Mouse (Mus musculus) E14TG2a.4 (cell line): ENCODE data around the gene Nup62.
"Not testable (repeated sequence)": the region's sequence is repeated elsewhere in the genome, so short reads cannot be mapped to it uniquely, and the experiment has no call there.

Experiments used
- H3K27me3 ChIP-seq: 2 replicates; pipeline ENCODE4 v1.6.1; 2014; ENCODE audit warnings: low read length, control low read depth; ENCODE audit not compliant: insufficient read depth
- H3K36me3 ChIP-seq: 2 replicates; pipeline ENCODE4 v1.6.1; 2014; ENCODE audit warnings: low read length, control low read depth; ENCODE audit not compliant: insufficient read depth
- H3K4me1 ChIP-seq: replicated peaks from 2 replicates; pipeline ENCODE4 v1.6.1; 2014; ENCODE audit warnings: low read depth, low read length, control low read depth
- H3K4me3 ChIP-seq: replicated peaks from 2 replicates; pipeline ENCODE4 v1.5.1; 2014; ENCODE audit warnings: mild to moderate bottlenecking, low read length
- H3K9me3 ChIP-seq: 2 replicates; pipeline ENCODE4 v1.6.1; 2014; ENCODE audit warnings: low read length, control low read depth
- CTCF ChIP-seq: conservative IDR thresholded peaks from 2 replicates; pipeline ENCODE4 v1.5.1; 2014; ENCODE audit warnings: low read length
- NANOG ChIP-seq: IDR thresholded peaks from 2 replicates; pipeline ENCODE4 v1.6.1; 2014; ENCODE audit warnings: borderline replicate concordance, low read length, mixed read lengths
- POU5F1 ChIP-seq: IDR thresholded peaks from 2 replicates; pipeline ENCODE4 v1.6.1; 2014; ENCODE audit warnings: low read length, borderline replicate concordance

Gene Nup62

DNA sequence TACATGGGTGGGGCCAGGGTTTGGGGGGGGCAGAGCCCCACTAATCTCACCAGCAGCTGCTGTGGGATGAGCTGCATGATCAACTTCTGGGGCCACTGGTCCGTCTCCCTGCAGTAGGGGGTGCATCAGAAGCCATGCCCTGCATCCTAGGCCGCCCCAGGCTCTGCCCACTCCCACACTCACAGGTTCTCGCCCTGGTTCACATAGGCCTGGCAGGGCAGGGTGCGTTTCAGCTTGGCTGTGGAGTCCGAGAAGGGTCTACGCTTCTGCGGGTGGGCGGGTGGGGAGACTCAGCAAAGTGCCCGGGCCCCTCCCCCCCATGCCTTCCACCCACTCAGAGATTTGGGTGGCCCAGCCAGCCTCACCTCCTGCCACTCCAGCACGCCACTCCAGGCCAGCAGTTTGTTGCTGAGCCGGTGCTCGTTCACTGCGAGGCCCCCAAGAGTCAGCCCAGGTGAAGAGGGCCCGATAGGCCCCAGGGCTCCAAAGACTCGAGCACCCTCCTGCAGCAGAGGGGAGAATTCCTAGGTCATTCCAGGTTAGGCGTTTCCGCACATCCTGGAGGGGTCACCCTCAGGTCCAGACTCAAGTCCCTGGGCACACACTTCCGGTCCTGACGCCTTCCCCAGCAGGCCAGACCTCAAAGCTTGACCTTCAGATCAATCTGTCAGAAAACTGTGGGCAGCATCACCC is 51.3 kb downstream of the Nup62 start:
- Histone ChIP-seq H3K36me3 (peaks cover 49% of the 10 kb centered on the region), H3K9me3 (no peaks in the 10 kb centered on the region), H3K27me3 (no peaks in the 10 kb centered on the region), H3K4me3 (peak overlapping the region; percentile 95), H3K4me1 (peaks cover 85% of the 10 kb centered on the region)
- TF ChIP-seq CTCF (no peak), POU5F1 (no peak), NANOG (no peak)

DNA sequence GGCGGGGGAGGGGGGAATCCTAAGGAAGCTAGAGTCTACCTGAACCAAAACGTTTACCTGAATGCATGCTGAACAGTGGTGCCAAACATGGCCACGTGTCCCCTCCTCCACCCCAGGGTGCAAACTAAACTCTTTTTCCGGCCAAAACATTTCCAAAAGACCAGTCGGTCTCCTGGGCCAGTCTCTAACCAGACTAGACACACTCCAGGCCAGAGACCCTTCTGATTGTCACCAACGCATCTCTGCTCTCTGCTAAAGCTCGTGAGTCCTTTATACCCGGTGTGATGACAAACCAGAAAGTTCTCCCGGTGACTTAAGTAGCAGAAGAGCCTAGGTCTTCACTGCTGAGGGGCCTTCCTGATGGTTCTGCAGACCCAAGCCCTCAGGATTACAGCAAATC is 51.9 kb downstream of the Nup62 start:
- Histone ChIP-seq H3K27me3 (no peaks in the 10 kb centered on the region), H3K36me3 (peaks cover 42% of the 10 kb centered on the region), H3K4me3 (peak overlapping the region; percentile 95), H3K4me1 (peaks cover 85% of the 10 kb centered on the region), H3K9me3 (no peaks in the 10 kb centered on the region)
- TF ChIP-seq CTCF (no peak), POU5F1 (no peak), NANOG (no peak)

DNA sequence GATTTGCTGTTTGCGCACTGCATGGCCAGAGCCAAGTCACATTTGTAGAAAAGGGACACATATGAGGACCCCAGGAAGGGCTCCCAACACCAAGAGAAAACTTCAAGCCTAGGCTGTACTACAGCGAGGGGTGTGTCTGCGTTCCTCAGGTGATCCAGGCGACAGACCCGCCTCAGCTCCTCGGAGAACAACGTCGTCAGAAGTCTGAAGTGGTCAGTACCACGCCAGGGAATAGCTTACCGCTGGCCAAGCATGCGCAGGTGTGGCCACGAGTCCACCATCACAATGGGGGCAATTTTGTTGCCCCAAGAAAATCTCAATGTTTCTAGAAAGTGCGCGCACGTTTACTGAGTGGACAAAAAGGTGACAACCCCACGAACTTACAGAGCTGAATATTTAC is 52.6 kb downstream of the Nup62 start:
- peaks cover 36% of the 10 kb centered on the region for H3K36me3 ChIP-seq
- peaks cover 85% of the 10 kb centered on the region for H3K4me1 ChIP-seq
- peak overlapping the region; percentile 95 for H3K4me3 ChIP-seq
- no peak for TF ChIP-seq POU5F1
- no peak for TF ChIP-seq CTCF
- TF ChIP-seq NANOG: no peak
- no peaks in the 10 kb centered on the region for H3K9me3 ChIP-seq
- H3K27me3 ChIP-seq: no peaks in the 10 kb centered on the region

DNA sequence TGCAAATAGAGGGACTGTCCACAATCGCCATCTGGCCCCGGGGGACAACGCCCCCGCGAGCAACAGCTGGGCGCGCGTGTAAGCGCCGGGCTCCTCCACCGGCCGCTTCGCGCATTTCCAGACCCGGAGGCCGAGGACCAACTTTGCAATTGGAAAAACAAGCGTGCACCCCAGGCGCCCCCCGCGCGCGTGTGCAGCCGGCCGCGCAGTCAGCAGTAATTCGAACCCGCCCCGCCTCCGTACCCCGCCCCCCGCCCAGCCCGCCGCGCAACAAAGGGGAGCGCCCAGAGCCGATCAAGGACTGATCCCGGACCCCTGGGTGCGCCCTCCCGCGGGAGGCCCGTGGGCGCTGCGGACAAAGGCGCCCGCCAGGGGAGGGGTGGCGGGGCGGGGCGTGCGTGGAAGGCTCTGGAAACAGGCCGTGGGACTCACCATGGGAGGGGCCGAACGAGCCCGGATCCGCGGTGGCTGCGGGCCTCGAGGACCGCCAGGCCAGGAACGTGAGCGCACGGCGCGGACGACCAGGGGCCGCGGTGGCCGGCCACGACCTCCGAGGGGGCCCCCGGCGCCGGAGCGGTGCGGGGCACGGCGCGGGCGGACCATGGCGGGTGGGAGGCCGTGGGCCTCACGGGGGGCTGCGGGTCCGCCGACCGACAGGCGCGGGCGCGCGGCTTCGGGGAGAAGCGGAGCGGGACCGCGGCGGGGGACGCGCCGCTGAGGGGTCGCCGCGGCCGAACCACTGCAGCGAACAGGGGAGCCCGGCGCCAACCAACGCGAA is 53.2 kb downstream of the Nup62 start:
- Histone ChIP-seq H3K36me3 (peaks cover 29% of the 10 kb centered on the region), H3K4me3 (peak overlapping the region; percentile 95), H3K9me3 (no peaks in the 10 kb centered on the region), H3K27me3 (no peaks in the 10 kb centered on the region), H3K4me1 (peaks cover 84% of the 10 kb centered on the region)
- no peak for TF ChIP-seq POU5F1
- no peak for TF ChIP-seq CTCF
- TF ChIP-seq NANOG: no peak

DNA sequence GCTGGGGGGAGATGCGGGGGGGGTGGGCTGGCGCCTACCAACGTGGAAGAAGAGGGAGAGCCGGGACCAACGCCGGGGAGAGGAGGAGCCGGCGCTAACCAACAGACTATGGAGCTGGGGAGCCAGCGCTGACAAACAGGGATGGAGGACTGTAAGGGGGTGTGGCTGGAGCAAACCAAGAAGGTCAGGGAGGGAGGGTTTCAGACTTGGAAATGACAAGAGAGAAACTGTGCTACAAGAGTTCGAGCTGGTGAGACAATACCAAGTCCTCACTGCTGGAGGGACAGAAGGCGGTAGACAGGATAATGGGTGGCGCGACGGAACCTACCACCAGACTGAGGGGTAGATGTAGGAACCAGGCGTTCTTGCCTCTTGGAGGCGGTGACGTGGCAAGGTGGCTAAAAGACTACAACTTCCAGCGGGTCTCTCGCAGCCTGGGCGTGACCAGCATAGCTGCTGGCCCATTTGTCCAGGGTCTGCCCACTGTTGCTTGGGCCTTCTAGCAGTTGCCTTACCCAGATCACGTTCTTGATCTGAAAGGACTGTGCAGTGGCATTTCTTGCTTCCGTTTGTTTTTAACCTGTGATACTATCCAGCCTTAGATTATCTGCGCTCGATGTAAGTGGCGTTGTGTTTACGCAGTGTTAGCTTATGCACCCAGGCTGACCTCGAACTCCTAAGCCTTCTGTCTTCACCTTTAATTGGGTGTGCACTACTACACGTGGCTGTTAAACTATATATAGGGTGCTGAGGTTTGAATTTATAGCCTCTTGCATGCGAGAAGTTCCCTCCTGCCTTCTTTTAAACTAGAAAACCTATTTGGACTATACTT is 54.0 kb downstream of the Nup62 start, which contains the start of gene Ptov1:
Gene Ptov1, minus strand, starts transcription at position 92 of the 832 bp plus-strand sequence.
- TF ChIP-seq CTCF (no peak), POU5F1 (no peak), NANOG (no peak)

DNA sequence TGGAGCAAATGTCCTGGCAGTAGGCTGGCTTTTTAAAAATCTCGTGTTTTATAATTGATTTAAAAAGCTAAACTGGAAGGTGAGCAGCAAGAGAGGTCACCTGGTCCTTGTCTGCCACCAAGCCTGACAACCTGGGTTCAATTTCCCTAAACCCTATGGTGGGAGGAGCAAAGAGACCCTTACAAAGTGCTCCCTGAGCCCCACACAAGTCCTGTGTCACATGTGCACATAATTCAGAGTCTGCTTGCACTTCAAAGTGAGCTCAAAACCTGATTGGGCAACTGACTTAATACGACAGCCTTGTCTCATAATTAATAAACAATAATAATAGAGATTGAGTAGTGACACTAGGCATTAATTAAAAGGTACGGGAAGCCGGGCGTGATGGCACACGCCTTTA is 54.7 kb downstream of the Nup62 start:
- no peaks in the 10 kb centered on the region for H3K9me3 ChIP-seq

More for the DNA sequence above, 54.0 kb downstream of the Nup62 start, which contains the start of gene Ptov1:
- Histone ChIP-seq H3K27me3 (no peaks in the 10 kb centered on the region), H3K4me1 (peaks cover 81% of the 10 kb centered on the region), H3K9me3 (no peaks in the 10 kb centered on the region), H3K4me3 (peak within 1 kb of the TSS; percentile 95), H3K36me3 (peaks cover 21% of the 10 kb centered on the region)

DNA sequence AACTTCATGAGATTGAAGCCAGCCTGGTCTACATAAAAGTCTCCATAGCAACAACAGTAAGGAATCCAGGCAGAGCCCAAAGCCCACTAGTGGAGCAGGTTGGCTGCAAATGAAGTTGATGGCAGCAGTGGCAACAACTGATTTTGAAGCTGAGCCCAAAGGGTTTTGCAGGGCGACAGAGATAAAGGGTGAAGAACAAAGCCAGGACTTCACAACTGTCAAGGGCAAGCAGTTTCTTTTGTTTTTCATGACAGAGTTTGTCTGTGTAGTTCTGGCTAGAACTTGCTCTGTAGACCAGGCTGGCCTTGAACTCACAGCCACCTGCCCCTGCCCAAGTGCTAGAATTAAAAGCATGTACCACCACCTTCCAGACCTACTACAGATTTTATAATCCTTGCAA is 55.3 kb downstream of the Nup62 start:
- TF ChIP-seq CTCF: no peak
- TF ChIP-seq NANOG: no peak
- no peak for TF ChIP-seq POU5F1
- H3K4me3 ChIP-seq: no peak overlapping the region
- no peaks in the 10 kb centered on the region for H3K27me3 ChIP-seq
- peaks cover 69% of the 10 kb centered on the region for H3K4me1 ChIP-seq
- peaks cover under 1% of the 10 kb centered on the region; the same call in 1 of the 2 replicates for H3K9me3 ChIP-seq
- H3K36me3 ChIP-seq: peaks cover 14% of the 10 kb centered on the region

More for the DNA sequence above, 54.7 kb downstream of the Nup62 start:
- peaks cover 14% of the 10 kb centered on the region for H3K36me3 ChIP-seq
- H3K27me3 ChIP-seq: no peaks in the 10 kb centered on the region
- no peak overlapping the region for H3K4me3 ChIP-seq
- H3K4me1 ChIP-seq: peaks cover 74% of the 10 kb centered on the region
- TF ChIP-seq POU5F1: no peak
- no peak for TF ChIP-seq NANOG
- no peak for TF ChIP-seq CTCF

DNA sequence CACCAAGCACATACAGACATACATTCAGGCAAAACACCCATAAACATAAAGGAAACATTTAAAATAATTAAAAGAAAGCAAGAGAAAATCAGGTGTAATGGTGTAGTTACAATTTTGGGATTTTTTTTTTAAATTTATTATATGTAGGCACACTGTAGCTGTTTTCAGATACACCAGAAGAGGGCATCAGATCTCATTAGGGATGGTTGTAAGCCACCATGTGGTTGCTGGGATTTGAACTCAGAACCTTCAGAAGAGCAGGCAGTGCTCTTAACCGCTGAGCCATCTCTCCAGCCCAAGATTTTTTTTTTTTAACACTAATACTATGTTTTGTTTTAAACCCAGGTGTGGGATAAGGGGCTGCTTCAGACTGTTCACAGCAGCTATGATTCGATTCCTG is 55.9 kb downstream of the Nup62 start:
- peaks cover 63% of the 10 kb centered on the region for H3K4me1 ChIP-seq
- H3K27me3 ChIP-seq, H3K4me3 ChIP-seq, H3K9me3 ChIP-seq: not testable (repeated sequence)
- H3K36me3 ChIP-seq: peaks cover 14% of the 10 kb centered on the region
